Mouse (Mus musculus) forebrain, embryonic 16.5 days (tissue): Measurements from ENCODE around the gene Zbtb7a. TPM values are rescaled to one million over a fixed set of nuclear protein-coding genes. Genes with fewer than 3 reads are reported as not detected.

Experiments used
- ATAC-seq: fragments of 200-750 bp; cut with Nextera tagmentation; 2 replicates; pipeline ENCODE4 v1.8.0; 2017; ENCODE audit warnings: mild to moderate bottlenecking, moderate library complexity
- H3K27ac ChIP-seq: fragments of 300-500 bp; sonication (generic); 2 replicates; pipeline ENCODE4 v1.5.1; 2014; ENCODE audit warnings: low read length, control low read depth
- H3K27me3 ChIP-seq: fragments of 300-500 bp; sonication (generic); replicated peaks from 2 replicates; pipeline ENCODE4 v1.6.1; 2014; ENCODE audit warnings: low read length; ENCODE audit not compliant: control insufficient read depth, insufficient read depth
- H3K36me3 ChIP-seq: fragments of 300-500 bp; sonication (generic); 2 replicates; pipeline ENCODE4 v1.6.1; 2014; ENCODE audit not compliant: control insufficient read depth, insufficient read depth
- H3K4me1 ChIP-seq: fragments of 300-500 bp; sonication (generic); replicated peaks from 2 replicates; pipeline ENCODE4 v1.6.1; 2014; ENCODE audit warnings: low read length; ENCODE audit not compliant: control insufficient read depth, insufficient read depth
- H3K4me2 ChIP-seq: fragments of 300-500 bp; sonication (generic); 2 replicates; pipeline ENCODE4 v1.6.1; 2014; ENCODE audit warnings: mild to moderate bottlenecking, low read length, control low read depth
- H3K4me3 ChIP-seq: fragments of 300-500 bp; sonication (generic); replicated peaks from 2 replicates; pipeline ENCODE4 v1.5.1; 2014; ENCODE audit warnings: mild to moderate bottlenecking, low read length, control low read depth
- H3K9ac ChIP-seq: fragments of 300-500 bp; sonication (generic); replicated peaks from 2 replicates; pipeline ENCODE4 v1.6.1; 2014; ENCODE audit warnings: low read depth, low read length, control low read depth
- H3K9me3 ChIP-seq: fragments of 300-500 bp; sonication (generic); 2 replicates; pipeline ENCODE4 v1.6.1; 2016; ENCODE audit warnings: low read length; ENCODE audit not compliant: control insufficient read depth
- WGBS: fragments of 180-500 bp; shearing (Covaris S2); extraction: QIAGEN DNeasy Blood & Tissue Kit; methylation state at CpG from one replicate; pipeline ENCODE4 v1.1.7; 2014; 5-methylcytosine and 5-hydroxymethylcytosine counted together
- polyA plus RNA-seq: library from polyadenylated mRNA; unstranded; fragments of >200 nt; fragmentation: Nextera tagmentation; extraction: Ambion mirVana; gene quantifications from 2 replicates; pipeline ENCODE4 v1.2.1, GENCODE M21; 2015

Zbtb7a gene
- polyA plus RNA-seq, 1 experiment from 2014 or later: 11.8 TPM

GRCm38 (mm10) chr10:81137252-81138130 lies 2.5 kb downstream of the Zbtb7a start:
- Histone ChIP-seq H3K27ac (peak overlapping the region; percentile 88), H3K9ac (peak overlapping the region; percentile 82), H3K36me3 (no peaks in the 10 kb centered on the region), H3K4me1 (peaks cover 49% of the 10 kb centered on the region), H3K4me3 (peak overlapping the region; percentile 86), H3K9me3 (no peaks in the 10 kb centered on the region), H3K27me3 (peaks cover 27% of the 10 kb centered on the region), H3K4me2 (peak overlapping the region; percentile 87)
- WGBS: under 1% methylated on average over 63 of the region's 89 CpGs
- peak; percentile 93 for ATAC-seq

- H3K27ac ChIP-seq: peak overlapping the region; percentile 88
- H3K27me3 ChIP-seq: peaks cover 20% of the 10 kb centered on the region
- H3K4me2 ChIP-seq: peak overlapping the region; percentile 87
- ATAC-seq: no peak
- 1% methylated on average over 18 of the region's 24 CpGs for WGBS
- H3K9me3 ChIP-seq: no peaks in the 10 kb centered on the region
- H3K4me1 ChIP-seq: peaks cover 52% of the 10 kb centered on the region
- H3K9ac ChIP-seq: peak overlapping the region; percentile 82
- no peaks in the 10 kb centered on the region for H3K36me3 ChIP-seq
- peak overlapping the region; percentile 70 for H3K4me3 ChIP-seq
Observed at GRCm38 (mm10) chr10:81138131-81138782, 3.2 kb downstream of the Zbtb7a start.

- Histone ChIP-seq H3K9ac (peak overlapping the region; percentile 82), H3K4me2 (peak overlapping the region; percentile 87), H3K27me3 (peaks cover 16% of the 10 kb centered on the region), H3K4me3 (peak overlapping the region; percentile 70), H3K27ac (no peak overlapping the region), H3K4me1 (peaks cover 52% of the 10 kb centered on the region), H3K36me3 (0 out of 2 replicates have a peak, but pooled peaks cover 1% of the 10 kb centered on the region), H3K9me3 (no peaks in the 10 kb centered on the region)
- no peak for ATAC-seq
- WGBS: 61% methylated on average over 11 of the region's 11 CpGs
Observed at GRCm38 (mm10) chr10:81138821-81139528, 4.0 kb downstream of the Zbtb7a start.

GRCm38 (mm10) chr10:81139529-81139846 lies 4.5 kb downstream of the Zbtb7a start:
- Histone ChIP-seq H3K27me3 (peaks cover 11% of the 10 kb centered on the region), H3K4me2 (no peak overlapping the region), H3K9me3 (no peaks in the 10 kb centered on the region), H3K9ac (no peak overlapping the region; the same call in 1 of the 2 replicates), H3K4me1 (peaks cover 52% of the 10 kb centered on the region), H3K4me3 (no peak overlapping the region), H3K36me3 (peaks cover 7% of the 10 kb centered on the region; the same call in 1 of the 2 replicates), H3K27ac (no peak overlapping the region)
- ATAC-seq: no peak
- 75% methylated on average over 4 of the region's 4 CpGs for WGBS

GRCm38 (mm10) chr10:81140005-81140404 lies 5.0 kb downstream of the Zbtb7a start:
- Histone ChIP-seq H3K27ac (no peak overlapping the region), H3K36me3 (peaks cover 12% of the 10 kb centered on the region), H3K4me2 (0 out of 2 replicates have a peak overlapping the region, but pooled peaks have one; percentile 3), H3K4me3 (no peak overlapping the region), H3K27me3 (peaks cover 8% of the 10 kb centered on the region), H3K9me3 (no peaks in the 10 kb centered on the region), H3K9ac (no peak overlapping the region; the same call in 1 of the 2 replicates), H3K4me1 (peaks cover 52% of the 10 kb centered on the region)
- ATAC-seq: no peak
- WGBS: 60% methylated on average over 8 of the region's 8 CpGs

GRCm38 (mm10) chr10:81140717-81141454 lies 5.9 kb downstream of the Zbtb7a start:
- WGBS: 66% methylated on average over 10 of the region's 10 CpGs
- H3K27ac ChIP-seq: no peak overlapping the region
- ATAC-seq: no peak
- H3K9ac ChIP-seq: no peak overlapping the region; the same call in 1 of the 2 replicates
- 0 out of 2 replicates have a peak overlapping the region, but pooled peaks have one; percentile 17 for H3K4me2 ChIP-seq
- H3K36me3 ChIP-seq: peaks cover 16% of the 10 kb centered on the region
- no peak overlapping the region for H3K4me3 ChIP-seq
- H3K9me3 ChIP-seq: no peaks in the 10 kb centered on the region
- H3K4me1 ChIP-seq: peaks cover 43% of the 10 kb centered on the region
- H3K27me3 ChIP-seq: 0 out of 2 replicates have a peak, but pooled peaks cover under 1% of the 10 kb centered on the region

- Histone ChIP-seq H3K27ac (no peak overlapping the region), H3K4me1 (peaks cover 42% of the 10 kb centered on the region), H3K4me3 (no peak overlapping the region), H3K36me3 (peaks cover 20% of the 10 kb centered on the region), H3K27me3 (no peaks in the 10 kb centered on the region), H3K9me3 (no peaks in the 10 kb centered on the region), H3K4me2 (no peak overlapping the region), H3K9ac (no peak overlapping the region)
- WGBS: 87% methylated on average over 7 of the region's 7 CpGs
- no peak for ATAC-seq
Observed at GRCm38 (mm10) chr10:81141455-81142210, 6.6 kb downstream of the Zbtb7a start.

GRCm38 (mm10) chr10:81142551-81142981 lies 7.5 kb downstream of the Zbtb7a start:
- H3K9me3 ChIP-seq: no peaks in the 10 kb centered on the region
- 53% methylated on average over 5 of the region's 5 CpGs for WGBS
- no peak overlapping the region for H3K27ac ChIP-seq
- H3K4me3 ChIP-seq: no peak overlapping the region
- H3K27me3 ChIP-seq: no peaks in the 10 kb centered on the region
- H3K4me1 ChIP-seq: peaks cover 42% of the 10 kb centered on the region
- H3K36me3 ChIP-seq: peaks cover 25% of the 10 kb centered on the region
- no peak overlapping the region for H3K4me2 ChIP-seq
- peak; percentile 7; the same call in 1 of the 2 replicates for ATAC-seq
- H3K9ac ChIP-seq: no peak overlapping the region
